Mouse (Mus musculus): ENCODE results near the gene Sp2. TPM values are rescaled to one million over a fixed set of nuclear protein-coding genes. Genes with fewer than 3 reads are reported as not detected.

The Sp2 gene
- polyA plus RNA-seq, 1 experiment, result 26.3 TPM

DNA sequence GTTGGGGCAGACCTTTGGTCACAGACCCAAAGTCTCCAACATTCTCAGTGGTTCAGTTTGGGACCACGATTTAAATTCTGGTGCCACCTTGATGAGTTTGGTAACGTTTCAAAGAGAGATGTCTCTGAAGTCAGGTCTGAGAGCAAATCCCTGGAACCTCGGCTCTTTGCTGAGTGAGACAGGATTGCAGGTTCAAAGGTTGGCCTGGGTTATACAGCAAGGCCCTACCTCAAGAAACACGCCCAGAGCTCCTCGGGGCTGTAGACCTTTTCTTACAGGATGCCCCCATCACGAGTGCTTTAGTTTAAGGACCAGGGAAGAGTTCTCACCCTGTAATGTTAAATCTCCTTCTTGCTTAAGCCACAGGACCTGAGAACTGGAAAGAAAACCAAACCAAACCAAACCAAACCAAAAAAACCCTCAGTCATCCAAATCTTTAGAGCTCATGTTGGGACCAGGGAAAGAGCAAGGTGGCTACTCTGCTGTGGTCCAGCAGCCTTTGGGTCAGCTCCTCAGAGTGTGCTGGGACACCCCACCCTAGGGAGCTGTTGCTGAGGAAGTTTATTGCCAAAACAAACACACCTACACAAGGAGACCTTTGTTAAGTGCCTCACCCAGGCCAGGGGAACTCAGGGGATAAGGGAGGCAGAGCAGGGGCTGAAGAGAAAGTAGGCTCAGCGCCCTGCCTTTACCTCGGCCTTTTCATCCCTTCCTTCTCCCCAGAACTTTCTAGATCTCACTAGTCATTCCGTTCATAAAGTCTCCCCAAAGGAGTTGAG lies 46.7 kb downstream of the Sp2 start:
- WGBS, result 65% methylated on average over 9 of the region's 9 CpGs
- no peak for TF ChIP-seq CTCF (IDR thresholded peaks at IDR 0.05; ENCODE audit: insufficient read depth, low read length)
- peak; percentile 26; the same call in 1 of the 2 replicates for TF ChIP-seq POLR2A (IDR thresholded peaks at IDR 0.05; ENCODE audit: borderline replicate concordance, extremely low read depth, low read depth, low read length)
- Histone ChIP-seq H3K4me3 (replicated peaks; ENCODE audit: extremely low read depth, low read depth, low read length) (no peak overlapping the region), H3K4me1 (ENCODE audit: control insufficient read depth, insufficient read depth, low read length) (0 out of 2 replicates have a peak, but pooled peaks cover 4% of the 10 kb centered on the region)
- no peak for DNase-seq

DNA sequence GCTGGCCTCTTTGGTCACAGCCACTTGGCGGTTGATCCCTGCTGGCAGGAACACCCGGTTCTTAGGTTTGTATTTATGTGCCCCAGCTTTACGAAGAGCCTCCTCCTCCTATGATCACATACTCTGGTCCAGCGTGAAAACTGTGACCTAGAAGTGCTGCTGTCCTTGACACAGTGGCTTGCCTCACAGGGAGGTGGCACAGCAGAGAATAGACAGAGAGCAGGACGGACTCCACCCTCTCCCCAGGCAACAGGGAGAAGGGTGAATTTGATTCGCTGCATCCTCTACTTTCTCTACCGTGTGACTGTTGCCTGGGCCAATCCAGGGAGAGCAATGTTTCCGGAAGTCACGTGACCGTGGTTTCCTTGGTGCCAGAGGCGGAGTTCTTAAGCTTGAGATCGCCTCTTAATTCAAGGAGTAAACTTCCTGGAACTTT lies 47.8 kb downstream of the Sp2 start:
- no peak for TF ChIP-seq CTCF (IDR thresholded peaks at IDR 0.05; ENCODE audit: insufficient read depth, low read length)
- peak; percentile 80; the same call in 1 of the 2 replicates for TF ChIP-seq POLR2A (IDR thresholded peaks at IDR 0.05; ENCODE audit: borderline replicate concordance, extremely low read depth, low read depth, low read length)
- peak; percentile 73 for DNase-seq
- WGBS, result 21% methylated on average over 12 of the region's 12 CpGs

DNA sequence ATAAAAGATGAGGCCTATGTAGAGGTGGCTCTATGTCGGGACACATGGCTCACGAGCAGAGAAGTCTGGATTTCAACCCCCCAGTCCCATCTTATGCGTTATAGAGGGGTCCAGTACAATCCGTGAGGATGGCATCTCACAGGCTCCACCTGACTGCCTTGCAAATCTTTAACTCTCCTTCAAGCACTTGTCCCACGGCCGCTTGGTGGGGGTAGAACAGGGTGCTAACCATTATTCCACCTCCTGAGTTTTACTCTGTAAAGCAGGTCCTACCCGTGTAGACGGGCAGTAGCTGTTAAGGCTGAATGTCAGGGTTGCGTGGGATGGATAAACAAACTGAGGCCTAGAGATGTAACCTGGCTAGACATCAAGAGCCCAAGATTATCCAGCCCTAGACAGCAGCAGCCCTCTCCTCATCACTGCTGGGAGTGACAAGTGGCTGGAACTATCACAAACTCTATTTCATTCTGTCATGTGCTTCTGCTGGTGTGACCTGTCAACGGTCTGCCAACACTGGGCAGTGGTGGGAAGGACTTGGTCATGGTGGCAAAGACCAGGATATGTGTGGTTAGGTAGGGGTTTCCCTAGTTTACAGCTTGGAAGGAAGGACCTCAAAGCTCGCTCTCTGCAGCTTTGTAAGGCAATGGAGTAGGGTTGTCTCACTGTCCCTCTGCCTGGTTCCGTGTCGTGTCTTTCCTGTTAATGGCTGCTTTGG lies 49.0 kb downstream of the Sp2 start:
- H3K4me3 ChIP-seq (replicated peaks; ENCODE audit: extremely low read depth, low read depth, low read length), result no peak overlapping the region
- WGBS, result 71% methylated on average over 13 of the region's 13 CpGs
- H3K4me1 ChIP-seq (ENCODE audit: control insufficient read depth, insufficient read depth, low read length), result 0 out of 2 replicates have a peak, but pooled peaks cover 4% of the 10 kb centered on the region
- no peak for DNase-seq
- TF ChIP-seq CTCF (IDR thresholded peaks at IDR 0.05; ENCODE audit: insufficient read depth, low read length) (no peak), POLR2A (IDR thresholded peaks at IDR 0.05; ENCODE audit: borderline replicate concordance, extremely low read depth, low read depth, low read length) (no peak)

More for the DNA sequence above, 47.8 kb downstream of the Sp2 start:
- Histone ChIP-seq H3K4me3 (replicated peaks; ENCODE audit: extremely low read depth, low read depth, low read length) (no peak overlapping the region), H3K4me1 (ENCODE audit: control insufficient read depth, insufficient read depth, low read length) (0 out of 2 replicates have a peak, but pooled peaks cover 4% of the 10 kb centered on the region)

DNA sequence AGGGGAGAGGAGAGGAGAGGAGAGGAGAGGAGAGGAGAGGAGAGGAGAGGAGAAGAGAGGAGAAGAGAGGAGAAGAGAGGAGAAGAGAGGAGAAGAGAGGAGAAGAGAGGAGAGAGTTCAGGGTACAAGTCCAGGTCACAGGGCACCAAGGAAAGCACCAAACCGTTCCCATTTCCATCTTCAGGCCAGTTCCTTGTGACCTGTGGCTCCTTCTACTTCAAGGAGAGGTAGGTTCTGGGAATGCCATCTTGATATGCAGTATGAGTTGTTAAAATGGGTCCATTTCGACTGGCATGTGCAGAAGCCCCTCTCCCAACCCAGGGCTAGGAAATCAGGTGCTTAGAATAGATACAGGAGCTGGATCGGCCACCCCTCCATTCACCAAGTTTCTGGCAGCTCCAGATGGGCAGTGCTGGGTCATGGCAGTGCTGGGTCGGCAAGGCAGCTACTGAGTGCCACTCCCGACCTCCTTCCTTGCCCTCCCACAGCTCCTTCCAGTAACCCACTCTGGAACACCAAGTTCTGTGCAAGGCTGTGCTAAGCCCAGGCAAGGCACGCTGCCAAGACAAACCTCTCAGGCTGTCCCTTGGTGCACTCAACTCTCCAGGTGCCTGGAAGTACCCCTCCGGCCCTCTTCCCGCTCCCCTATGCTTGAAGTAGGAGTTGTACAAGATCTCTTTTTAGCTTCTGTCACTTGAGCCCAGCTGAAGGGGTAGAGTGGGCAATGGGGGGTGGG lies 51.3 kb downstream of the Sp2 start:
- DNase-seq, result peak; percentile 88
- Histone ChIP-seq H3K4me1 (ENCODE audit: control insufficient read depth, insufficient read depth, low read length) (no peaks in the 10 kb centered on the region), H3K4me3 (replicated peaks; ENCODE audit: extremely low read depth, low read depth, low read length) (peak overlapping the region; percentile 22)
- TF ChIP-seq POLR2A (IDR thresholded peaks at IDR 0.05; ENCODE audit: borderline replicate concordance, extremely low read depth, low read depth, low read length) (peak; percentile 78; the same call in 1 of the 2 replicates), CTCF (IDR thresholded peaks at IDR 0.05; ENCODE audit: insufficient read depth, low read length) (no peak)
- 48% methylated on average over 8 of the region's 8 CpGs for WGBS

DNA sequence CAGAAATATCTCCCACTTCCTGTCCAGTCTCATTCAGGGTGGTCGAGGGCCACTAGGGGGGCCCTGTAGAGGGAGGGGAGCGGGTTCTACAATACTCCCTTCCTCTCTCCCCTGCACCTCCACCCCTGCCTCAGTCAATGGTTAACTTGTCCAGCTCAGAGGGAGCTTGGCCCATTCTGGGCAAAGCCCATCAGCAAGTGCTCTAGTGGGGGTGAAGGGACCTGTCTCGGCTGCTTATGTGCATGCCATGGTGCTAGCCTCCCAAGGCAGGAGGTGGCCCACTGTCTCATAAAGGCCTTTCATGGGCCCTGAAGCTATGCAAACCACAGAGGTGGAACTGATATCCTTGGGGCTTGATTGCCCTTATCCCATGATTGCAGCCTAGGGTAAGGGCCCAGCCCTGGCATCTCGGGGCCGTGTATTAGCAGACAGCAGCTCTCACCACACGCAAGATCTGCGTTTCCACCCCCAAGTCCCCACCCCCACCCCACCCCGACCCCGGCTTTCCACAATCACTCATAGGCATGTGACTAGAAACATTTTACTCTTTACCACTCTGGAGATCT lies 52.9 kb downstream of the Sp2 start:
- TF ChIP-seq CTCF (IDR thresholded peaks at IDR 0.05; ENCODE audit: insufficient read depth, low read length) (no peak), POLR2A (IDR thresholded peaks at IDR 0.05; ENCODE audit: borderline replicate concordance, extremely low read depth, low read depth, low read length) (peak; percentile 56; the same call in 1 of the 2 replicates)
- WGBS, result 49% methylated on average over 9 of the region's 9 CpGs
- peak; percentile 42 for DNase-seq
- Histone ChIP-seq H3K4me3 (replicated peaks; ENCODE audit: extremely low read depth, low read depth, low read length) (peak overlapping the region; percentile 65), H3K4me1 (ENCODE audit: control insufficient read depth, insufficient read depth, low read length) (no peaks in the 10 kb centered on the region)

DNA sequence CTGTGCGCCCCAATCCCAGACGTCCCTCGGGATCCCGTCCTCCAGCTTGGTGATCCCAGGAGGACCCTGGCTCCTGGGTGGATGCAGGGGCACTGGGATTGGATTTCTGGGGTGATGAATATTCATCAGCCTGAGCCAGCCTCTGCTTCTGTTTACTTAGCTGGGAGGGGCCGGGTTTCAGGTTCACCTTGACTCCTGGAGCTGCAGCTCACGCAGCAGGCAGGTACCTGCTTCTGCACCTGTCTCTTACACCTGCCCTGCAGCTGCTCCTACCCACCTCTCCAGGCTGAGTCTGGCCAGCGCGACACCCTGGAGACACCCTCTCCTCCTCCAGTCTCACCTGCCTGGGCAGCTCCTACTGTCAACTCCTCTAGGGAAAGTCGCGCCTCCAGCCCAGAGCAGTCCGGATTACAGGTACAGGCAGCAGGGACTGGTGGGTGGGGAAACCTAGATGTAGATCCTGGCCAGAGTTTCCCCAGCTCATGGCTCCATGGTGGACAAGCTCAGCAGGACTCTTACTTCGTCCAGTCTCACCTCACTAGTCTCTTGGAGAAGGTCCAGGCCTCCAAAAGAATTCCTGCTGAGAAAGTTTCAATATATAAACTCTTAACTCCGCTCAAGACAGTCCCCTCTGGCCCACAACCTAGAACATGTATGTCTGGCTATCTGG lies 53.5 kb downstream of the Sp2 start:
- peak; percentile 80 for DNase-seq
- 21% methylated on average over 13 of the region's 13 CpGs for WGBS
- Histone ChIP-seq H3K4me3 (replicated peaks; ENCODE audit: extremely low read depth, low read depth, low read length) (peak overlapping the region; percentile 65), H3K4me1 (ENCODE audit: control insufficient read depth, insufficient read depth, low read length) (no peaks in the 10 kb centered on the region)
- TF ChIP-seq POLR2A (IDR thresholded peaks at IDR 0.05; ENCODE audit: borderline replicate concordance, extremely low read depth, low read depth, low read length) (peak; percentile 97; the same call in 1 of the 2 replicates), CTCF (IDR thresholded peaks at IDR 0.05; ENCODE audit: insufficient read depth, low read length) (no peak)

DNA sequence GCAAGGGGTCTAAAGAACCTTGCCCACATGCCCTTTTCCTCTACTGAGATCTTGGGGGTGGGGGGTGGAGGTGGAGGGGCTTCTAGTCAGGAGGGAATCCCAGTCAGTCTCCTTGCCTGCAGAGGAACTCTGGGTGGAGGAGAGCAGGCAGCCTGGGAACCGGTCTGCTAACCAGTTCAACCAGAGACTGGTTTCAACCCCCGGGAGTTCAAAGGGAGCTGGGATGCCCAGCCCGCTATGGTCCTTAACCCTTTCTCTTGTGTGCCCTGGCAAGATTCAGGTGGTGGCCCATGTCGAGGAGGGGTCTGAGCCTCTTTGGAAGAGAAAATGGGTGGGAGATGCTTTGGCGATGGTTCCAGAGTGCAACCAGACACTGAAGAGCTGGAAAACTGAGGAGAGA lies 54.1 kb downstream of the Sp2 start:
- DNase-seq, result no peak
- Histone ChIP-seq H3K4me3 (replicated peaks; ENCODE audit: extremely low read depth, low read depth, low read length) (peak overlapping the region; percentile 58), H3K4me1 (ENCODE audit: control insufficient read depth, insufficient read depth, low read length) (no peaks in the 10 kb centered on the region)
- no peak for TF ChIP-seq CTCF (IDR thresholded peaks at IDR 0.05; ENCODE audit: insufficient read depth, low read length)
- no peak for TF ChIP-seq POLR2A (IDR thresholded peaks at IDR 0.05; ENCODE audit: borderline replicate concordance, extremely low read depth, low read depth, low read length)
- WGBS, result 8% methylated on average over 5 of the region's 5 CpGs

DNA sequence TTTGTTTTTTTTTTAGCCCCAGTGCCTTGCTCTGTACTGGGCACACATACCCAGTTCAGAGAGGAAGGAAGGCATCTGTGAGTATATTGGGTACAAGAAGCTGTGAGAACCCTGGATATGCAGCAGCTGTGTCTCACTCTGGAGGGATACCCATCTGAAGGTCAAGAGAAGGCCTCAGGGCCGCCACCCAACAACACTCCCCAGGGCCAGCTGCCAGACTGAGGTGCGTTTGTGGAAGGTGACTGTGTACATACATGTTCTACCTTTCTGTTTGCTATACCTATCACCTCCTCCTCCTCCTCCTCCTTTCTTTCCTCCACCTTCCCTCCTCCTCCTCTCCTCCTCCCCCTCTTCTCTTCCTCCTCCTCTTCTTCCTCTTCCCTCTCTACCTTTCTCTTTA lies 54.7 kb downstream of the Sp2 start, which contains the start of gene Prr15l:
Prr15l (plus strand) TSS at position 17 of the 400 bp plus-strand sequence.
- no peak for TF ChIP-seq POLR2A (IDR thresholded peaks at IDR 0.05; ENCODE audit: borderline replicate concordance, extremely low read depth, low read depth, low read length)
- TF ChIP-seq CTCF (IDR thresholded peaks at IDR 0.05; ENCODE audit: insufficient read depth, low read length), result no peak
- no peaks in the 10 kb centered on the region for H3K4me1 ChIP-seq (ENCODE audit: control insufficient read depth, insufficient read depth, low read length)
- peak within 1 kb of the TSS; percentile 58 for H3K4me3 ChIP-seq (replicated peaks; ENCODE audit: extremely low read depth, low read depth, low read length)
- WGBS, result 55% methylated on average over 2 of the region's 2 CpGs
- no peak for DNase-seq
